Mouse (Mus musculus): ENCODE data around the gene Rpl24. TPM values are rescaled to one million over a fixed set of nuclear protein-coding genes. Genes with fewer than 3 reads are reported as not detected.

Rpl24 gene
- total RNA-seq, 2 experiments from 2014 or later: 748 to 767 TPM

GRCm38 (mm10) chr16:55970416-55970815 lies 4.3 kb downstream of the Rpl24 start:
- no peak for DNase-seq

- DNase-seq: no peak
These were observed 5.9 kb downstream of the Rpl24 start for GRCm38 (mm10) chr16:55971735-55972615.

- no peak for DNase-seq
These were observed 6.6 kb downstream of the Rpl24 start for GRCm38 (mm10) chr16:55972626-55973201.

GRCm38 (mm10) chr16:55973431-55974255 lies 7.6 kb downstream of the Rpl24 start, which contains the start of gene Zbtb11:
TSS of gene Zbtb11 (plus strand) at chr16:55973883.
- DNase-seq: peak; percentile 100

- DNase-seq: peak; percentile 95 to 98
These were observed 8.3 kb downstream of the Rpl24 start for GRCm38 (mm10) chr16:55974256-55974902.

- peak; percentile 59 to 61 for DNase-seq
These were observed 8.8 kb downstream of the Rpl24 start for GRCm38 (mm10) chr16:55974903-55975285.

- DNase-seq: peak in 1 of 2 experiments; percentile 40
These were observed 19.9 kb downstream of the Rpl24 start for GRCm38 (mm10) chr16:55986001-55986400.

GRCm38 (mm10) chr16:55990311-55990710 lies 24.2 kb downstream of the Rpl24 start:
- no peak for DNase-seq

GRCm38 (mm10) chr16:55994235-55994634 lies 28.2 kb downstream of the Rpl24 start:
- no peak for DNase-seq

- DNase-seq: no peak
These were observed 40.7 kb downstream of the Rpl24 start for GRCm38 (mm10) chr16:56006798-56007197.

GRCm38 (mm10) chr16:56008862-56009261 lies 42.8 kb downstream of the Rpl24 start:
- DNase-seq: no peak

GRCm38 (mm10) chr16:56012789-56013743 lies 47.0 kb downstream of the Rpl24 start:
- no peak for DNase-seq

GRCm38 (mm10) chr16:56014076-56014475 lies 48.0 kb downstream of the Rpl24 start:
- DNase-seq: no peak

- DNase-seq: no peak
These were observed 53.6 kb downstream of the Rpl24 start for GRCm38 (mm10) chr16:56019660-56020059.

Other genes with a start within 250 kb of the Rpl24 start
- 1 to 10 TPM; 4.6 to 5.6 TPM for gene Nfkbiz, start 127.4 kb upstream of the Rpl24 start, total RNA-seq (2021)
- 1 to 10 TPM in 1 of 2 experiments, under 1 TPM in 1; 0.83 to 1.5 TPM for gene Nxpe3, start 71.0 kb upstream of the Rpl24 start, total RNA-seq (2021)
- 1 to 10 TPM; 8.1 to 8.8 TPM for gene Cep97, start 31.4 kb upstream of the Rpl24 start, total RNA-seq (2021)
- 10 to 100 TPM; 22.4 to 23.4 TPM for gene Zbtb11, start 7.6 kb downstream of the Rpl24 start, total RNA-seq (2021)
- 100 to 1,000 TPM; 106 to 123 TPM for gene Pcnp, start 63.5 kb downstream of the Rpl24 start, total RNA-seq (2021)
- 10 to 100 TPM; 21.8 to 24.0 TPM for gene Trmt10c, start 71.5 kb downstream of the Rpl24 start, total RNA-seq (2021)
- 10 to 100 TPM; 21.7 to 22.9 TPM for gene Senp7, start 82.1 kb downstream of the Rpl24 start, total RNA-seq (2021)
- 1 to 10 TPM in 1 of 2 experiments, under 1 TPM in 1; 0.49 to 1.3 TPM for gene Impg2, start 238.0 kb downstream of the Rpl24 start, total RNA-seq (2021)

Measured in adrenal gland, postnatal 36 days (tissue).